Comparison of ENCODE assay signal across 15 mouse cellular contexts in the genomic region with DNA sequence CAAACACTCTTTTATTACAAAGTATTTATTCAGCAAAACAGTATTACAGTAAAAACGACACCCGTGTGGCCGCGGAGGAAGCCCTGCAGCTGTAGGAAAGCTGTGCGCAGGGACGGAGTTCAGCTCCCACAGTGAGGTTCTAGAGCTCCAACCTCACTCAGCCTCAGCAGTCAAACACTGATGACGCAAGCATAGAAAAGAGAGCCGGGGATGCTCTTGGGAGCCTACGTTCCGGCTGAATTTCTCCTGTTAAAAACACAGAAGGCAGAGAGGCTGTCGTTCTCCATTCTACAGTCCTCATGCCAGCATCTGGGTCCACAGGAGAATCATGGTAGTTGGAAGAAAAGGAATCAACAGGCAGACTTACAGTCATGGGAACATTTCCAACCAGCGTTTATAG.
DNase-seq lines count a peak whose midpoint lies in the region; ATAC-seq and TF ChIP-seq lines count a peak whose summit lies in the region.
"Had no signal": no experiment of that assay in that cellular context is flagged by ENCODE, and none has a peak within 500 bp of the region (broad histone marks: within the 10 kb centered on the region; RNA-seq: fewer than 3 reads in every experiment).

No protein-coding gene starts in this region.

- no peaks in the 10 kb centered on the region for H3K27me3 ChIP-seq in heart, embryonic 10.5 days (ENCODE audit: insufficient read depth, poor library complexity, severe bottlenecking)
- no peaks in the 10 kb centered on the region for H3K27me3 ChIP-seq in intestine, embryonic 15.5 days (replicated peaks)
- no peaks in the 10 kb centered on the region for H3K27me3 ChIP-seq in intestine, postnatal 0 days (replicated peaks; ENCODE audit: control insufficient read depth, insufficient read depth, low read length)
- H3K27me3 ChIP-seq: midbrain, embryonic 15.5 days; neural tube, embryonic 13.5 days had no signal

- H3K9ac ChIP-seq in intestine, embryonic 15.5 days: no peak overlapping the region
- no peak overlapping the region for H3K9ac ChIP-seq in intestine, postnatal 0 days (ENCODE audit: low read depth, low read length)
- H3K9ac ChIP-seq: liver, embryonic 14.5 days; midbrain, embryonic 15.5 days; neural tube, embryonic 13.5 days had no signal

- peaks cover 27% of the 10 kb centered on the region for H3K36me3 ChIP-seq in heart, embryonic 10.5 days
- no peaks in the 10 kb centered on the region for H3K36me3 ChIP-seq in intestine, embryonic 15.5 days
- peaks cover 7% of the 10 kb centered on the region; the same call in 1 of the 2 replicates for H3K36me3 ChIP-seq in intestine, postnatal 0 days (ENCODE audit: control insufficient read depth, insufficient read depth)
- H3K36me3 ChIP-seq: midbrain, embryonic 15.5 days had no signal

- H3K4me2 ChIP-seq in intestine, embryonic 15.5 days (replicated peaks): no peak overlapping the region
- H3K4me2 ChIP-seq in intestine, postnatal 0 days (replicated peaks; ENCODE audit: low read depth): no peak overlapping the region
- H3K4me2 ChIP-seq: midbrain, embryonic 15.5 days; neural tube, embryonic 13.5 days had no signal

- ATAC-seq in intestine, embryonic 15.5 days: no peak
- no peak for ATAC-seq in intestine, postnatal 0 days
- ATAC-seq: activated CD4-positive, CD25-positive, alpha-beta regulatory T cell, adult 4 months; midbrain, embryonic 15.5 days had no signal

- peaks cover 21% of the 10 kb centered on the region; the same call in 1 of the 2 replicates for H3K4me1 ChIP-seq in heart, embryonic 10.5 days
- H3K4me1 ChIP-seq in intestine, embryonic 15.5 days (replicated peaks): peaks cover 15% of the 10 kb centered on the region
- H3K4me1 ChIP-seq in intestine, postnatal 0 days (replicated peaks; ENCODE audit: control insufficient read depth, insufficient read depth, low read length): no peaks in the 10 kb centered on the region
- H3K4me1 ChIP-seq: midbrain, embryonic 15.5 days had no signal

- H3K4me3 ChIP-seq in heart, embryonic 10.5 days: no peak overlapping the region
- no peak overlapping the region for H3K4me3 ChIP-seq in intestine, embryonic 15.5 days (replicated peaks)
- no peak overlapping the region for H3K4me3 ChIP-seq in intestine, postnatal 0 days (ENCODE audit: low read depth, low read length)
- H3K4me3 ChIP-seq: midbrain, embryonic 15.5 days; neural tube, embryonic 13.5 days had no signal

- peak overlapping the region; percentile 38 for H3K27ac ChIP-seq in heart, embryonic 10.5 days
- peak overlapping the region; percentile 4; the same call in 1 of the 2 replicates for H3K27ac ChIP-seq in intestine, embryonic 15.5 days
- H3K27ac ChIP-seq in intestine, postnatal 0 days (ENCODE audit: low read depth, low read length): no peak overlapping the region; the same call in 1 of the 2 replicates
- H3K27ac ChIP-seq: liver, embryonic 14.5 days; macrophage; midbrain, embryonic 15.5 days; neural tube, embryonic 13.5 days had no signal

- no peak for TF ChIP-seq CTCF in intestine, postnatal 0 days (IDR thresholded peaks at IDR 0.05; ENCODE audit: low read depth)

- no peaks in the 10 kb centered on the region for H3K9me3 ChIP-seq in heart, embryonic 10.5 days
- H3K9me3 ChIP-seq in intestine, embryonic 15.5 days: no peaks in the 10 kb centered on the region
- H3K9me3 ChIP-seq in intestine, postnatal 0 days (ENCODE audit: control insufficient read depth): no peaks in the 10 kb centered on the region
- H3K9me3 ChIP-seq: midbrain, embryonic 15.5 days; neural tube, embryonic 13.5 days had no signal

- peak; percentile 50 for DNase-seq in heart, embryonic 10.5 days (ENCODE audit: low spot score)
- DNase-seq in heart, postnatal 4 days: no peak
- DNase-seq in thymus, postnatal 4 days: peak; percentile 5
- DNase-seq in thymus, postnatal 36 days: no peak
- no peak for DNase-seq in cerebellum, adult 11-12 months
- DNase-seq: embryo, embryonic 11 days; gastrocnemius, postnatal 14 days; kidney, adult 11 months had no signal

- WGBS in heart, embryonic 10.5 days: 88% methylated on average over 12 of the region's 12 CpGs
- 79% methylated on average over 12 of the region's 12 CpGs for WGBS in intestine, embryonic 15.5 days
- 83% methylated on average over 12 of the region's 12 CpGs for WGBS in intestine, postnatal 0 days

Comparison
In these comparisons a context has a peak if more than half of its experiments do, and no peak if none do; other contexts are left out.
1. DNase-seq: peak in heart, embryonic 10.5 days (single experiment) and thymus, postnatal 4 days (single experiment); none in heart, postnatal 4 days (single experiment), thymus, postnatal 36 days (0 of 2) and cerebellum, adult 11-12 months (single experiment).